Mouse (Mus musculus): Measurements from ENCODE around the gene Zfp710.
"Not testable (repeated sequence)": the region's sequence is repeated elsewhere in the genome, so short reads cannot be mapped to it uniquely, and the experiment has no call there.

The Zfp710 gene

DNA sequence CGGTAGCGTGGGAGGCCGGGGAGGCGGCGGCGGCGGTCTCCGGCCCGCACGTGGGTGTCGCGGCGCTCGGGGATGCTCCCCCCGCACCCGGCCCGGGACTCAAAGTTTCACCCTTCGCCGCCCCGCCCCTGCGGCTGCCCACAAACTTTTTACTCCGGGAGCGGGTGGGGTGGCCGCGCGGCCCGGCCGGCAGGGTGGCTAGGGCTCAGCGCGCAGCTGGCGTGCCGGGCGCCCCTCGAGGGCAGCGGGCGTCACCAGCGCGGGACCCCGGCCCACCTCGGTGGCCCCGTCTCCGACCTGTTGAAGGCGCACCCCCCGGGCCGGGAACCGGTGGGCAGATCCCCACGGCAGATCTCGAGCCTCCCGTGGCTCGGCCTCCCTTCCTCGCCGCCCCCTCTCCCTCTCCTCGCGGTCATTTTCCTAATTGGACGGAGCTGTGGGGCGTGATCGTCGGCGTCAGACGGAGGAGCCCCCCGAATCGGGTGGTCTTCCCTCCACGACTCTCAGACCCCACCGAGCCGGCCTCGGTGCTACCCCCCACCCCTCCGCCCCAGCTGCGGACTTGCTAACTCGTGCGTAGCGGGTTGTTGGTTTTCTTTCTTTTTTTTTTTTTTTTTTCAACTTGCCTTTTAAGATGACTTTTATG, 2.5 kb downstream of the Zfp710 start:
- DNase-seq = peak; percentile 75

GRCm38 (mm10) chr7:80027636-80028417, 3.2 kb downstream of the Zfp710 start:
- DNase-seq = peak; percentile 36

DNA sequence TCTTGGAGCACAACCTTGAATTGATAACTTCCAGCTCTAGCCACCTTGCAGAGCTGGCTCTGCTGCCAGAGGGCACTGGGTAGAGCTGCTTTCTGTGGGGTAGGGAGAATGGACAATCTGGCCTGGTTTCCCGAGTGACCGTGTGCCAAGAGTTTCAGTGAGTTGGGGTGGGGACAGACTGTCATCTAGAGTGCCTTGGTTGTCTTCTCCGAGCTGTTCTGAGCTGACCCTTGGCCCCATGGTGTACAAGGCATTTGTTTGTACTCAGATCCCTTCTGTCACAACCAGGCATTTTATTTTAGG, 3.8 kb downstream of the Zfp710 start:
- DNase-seq = no peak

DNA sequence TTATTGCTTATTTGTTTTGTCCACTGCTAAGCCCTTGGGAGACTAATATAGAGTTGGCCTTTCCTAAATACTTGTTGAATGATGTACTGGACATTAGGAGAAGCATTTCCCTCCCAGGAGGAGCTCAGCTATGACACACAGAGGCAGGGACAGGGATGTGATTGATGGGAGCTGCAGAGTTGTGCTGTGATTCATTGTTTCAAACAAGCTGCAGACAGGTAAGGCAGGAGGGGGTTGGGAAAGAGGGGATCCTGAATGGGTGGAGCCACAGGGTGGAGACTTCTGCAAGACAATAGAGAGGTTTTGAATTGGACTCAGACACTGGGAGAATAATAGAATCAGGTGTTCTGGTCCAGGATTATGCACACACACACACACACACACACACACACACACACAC, 5.4 kb downstream of the Zfp710 start:
- DNase-seq = no peak

DNA sequence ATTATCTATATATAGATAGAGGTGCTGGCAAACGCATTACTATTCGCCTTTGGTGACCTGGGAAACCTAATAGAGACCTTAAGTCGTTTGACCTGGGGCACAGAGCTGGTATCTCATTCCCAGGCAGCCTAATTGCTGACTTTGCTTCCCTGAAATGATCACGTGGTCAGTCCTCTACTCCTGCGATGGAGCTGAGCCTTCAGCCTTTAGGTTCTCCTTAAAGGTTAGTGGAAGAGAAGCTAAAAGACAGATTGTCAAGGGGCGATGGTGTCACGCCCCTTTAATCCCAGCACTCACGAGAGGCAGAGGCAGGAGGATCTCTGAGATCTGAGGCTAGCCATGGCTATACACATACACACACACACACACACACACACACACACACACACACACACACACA, 5.9 kb downstream of the Zfp710 start:
- DNase-seq = no peak

DNA sequence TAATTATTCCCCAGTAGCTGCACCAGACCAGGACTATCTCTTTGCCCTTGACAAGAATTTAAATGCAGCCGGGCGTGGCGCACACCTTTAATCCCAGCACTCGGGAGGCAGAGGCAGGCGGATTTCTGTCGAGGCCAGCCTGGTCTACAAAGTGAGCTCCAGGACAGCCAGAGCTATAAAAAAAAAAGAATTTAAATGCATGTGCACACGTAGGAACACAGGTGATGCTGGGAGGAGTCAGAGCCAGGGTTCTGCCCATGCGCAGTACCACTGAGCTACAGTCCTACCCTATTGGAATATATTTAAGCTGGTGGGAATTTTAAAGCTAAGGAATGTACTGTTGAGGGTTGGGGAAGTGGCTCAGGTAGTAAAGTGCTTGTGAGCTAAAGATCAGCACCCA, 6.4 kb downstream of the Zfp710 start:
- DNase-seq = no peak

DNA sequence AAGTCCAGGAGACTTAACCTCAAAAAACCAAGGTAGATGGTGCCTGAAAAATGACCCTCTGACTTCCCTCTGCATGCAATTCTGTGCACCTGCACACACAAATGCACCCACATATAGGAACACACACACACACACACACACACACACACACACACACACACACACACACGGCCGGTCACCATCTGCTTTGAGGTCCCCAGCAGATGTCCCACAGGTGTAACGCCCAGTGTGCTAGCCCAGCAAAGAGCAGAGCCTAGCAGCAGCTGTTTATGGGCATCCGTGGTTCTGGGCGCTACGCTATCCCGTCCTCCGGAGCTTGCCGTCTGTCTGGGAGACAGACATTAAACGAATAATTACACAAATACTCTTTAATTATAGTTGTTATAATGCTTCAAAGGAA, 6.9 kb downstream of the Zfp710 start:
- DNase-seq = no peak

DNA sequence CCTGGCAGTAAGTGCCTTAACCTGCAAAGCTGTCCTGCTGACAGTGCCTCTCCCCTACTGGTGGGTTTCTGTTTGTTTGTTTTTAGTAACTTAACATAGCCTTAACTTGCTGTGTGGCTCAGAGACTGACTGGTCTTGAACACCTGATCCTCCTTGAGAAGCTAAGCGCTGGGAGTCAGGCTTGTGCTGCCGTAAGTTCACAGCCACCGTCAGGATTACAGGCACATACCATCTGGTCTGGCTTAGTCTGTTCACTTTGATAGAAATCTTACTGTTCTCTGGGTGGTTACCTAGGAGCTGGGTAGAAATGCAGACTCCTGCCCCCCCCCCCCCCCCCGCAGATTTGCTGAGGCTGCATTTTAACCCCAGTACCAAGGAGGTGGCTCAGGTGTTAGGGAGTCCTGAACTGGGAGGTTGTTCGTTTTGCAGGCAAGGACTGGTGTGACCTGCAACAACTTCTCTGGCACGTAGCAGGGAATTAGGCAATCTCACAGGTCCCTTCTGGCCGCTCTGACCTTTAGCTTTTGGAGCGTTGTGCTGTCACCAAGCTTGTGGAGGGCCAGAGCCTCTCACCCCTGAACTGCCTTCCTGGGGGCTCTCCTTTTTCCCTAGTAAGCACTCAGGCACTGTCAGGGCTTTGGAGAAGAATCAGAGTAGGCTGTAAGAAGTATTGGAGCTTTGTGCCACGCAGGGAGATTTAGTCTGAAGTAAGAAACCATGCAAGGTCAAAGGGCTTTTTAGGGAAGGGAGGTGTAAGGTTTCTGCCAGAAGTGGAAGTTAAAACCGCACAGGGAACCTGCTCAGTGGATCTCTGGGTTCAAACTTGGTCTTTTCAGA, 7.8 kb downstream of the Zfp710 start:
- peak; percentile 39 for DNase-seq

DNA sequence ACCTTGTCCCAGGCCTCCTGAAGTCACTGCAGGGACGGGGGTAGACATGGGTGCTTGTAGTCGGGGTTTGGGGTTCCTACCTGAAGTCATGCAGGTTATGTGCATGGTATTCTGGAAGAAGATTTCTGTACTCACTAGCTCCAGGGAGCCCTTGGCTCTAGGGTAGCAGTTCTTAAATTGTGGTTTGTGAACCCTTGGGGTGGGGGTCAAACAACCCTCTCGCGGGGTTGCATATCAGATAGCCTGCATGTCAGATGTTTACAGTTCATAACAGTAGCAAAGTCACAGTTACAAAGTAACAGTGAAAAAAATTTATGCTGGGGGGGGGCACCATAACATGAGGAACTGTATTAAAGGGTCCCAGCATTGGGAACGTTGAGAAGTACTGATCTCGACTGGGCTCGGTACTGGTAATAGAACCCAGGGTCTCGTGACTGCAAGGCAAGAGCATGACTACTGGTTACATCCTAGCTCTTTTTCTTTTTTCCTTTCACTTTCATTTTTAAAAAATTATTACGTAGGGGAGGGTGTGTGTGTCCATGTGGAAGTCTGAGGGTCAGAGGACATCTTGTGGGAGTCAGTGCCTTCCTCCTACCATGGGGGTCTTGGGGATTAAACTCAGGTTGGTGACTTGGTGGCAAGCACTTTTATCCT, 8.6 kb downstream of the Zfp710 start:
- no peak for DNase-seq

DNA sequence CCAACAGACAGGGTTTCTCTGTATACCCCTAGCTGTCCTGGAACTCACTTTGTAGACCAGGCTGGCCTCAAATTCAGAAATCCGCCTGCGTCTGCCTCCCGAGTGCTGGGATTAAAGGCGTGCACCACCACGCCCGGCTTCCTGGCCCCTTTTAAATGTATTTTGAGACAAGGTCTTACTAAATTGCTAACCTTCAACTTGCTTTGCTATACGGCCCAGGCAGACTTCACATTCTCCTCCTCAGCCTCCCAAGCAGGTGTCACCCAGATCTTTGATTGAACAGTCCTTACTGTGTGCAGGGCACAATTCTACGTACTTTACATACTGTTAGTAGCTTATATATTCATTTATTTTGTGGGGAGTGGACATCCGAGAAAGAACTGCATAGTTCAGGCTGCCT, 9.2 kb downstream of the Zfp710 start:
- DNase-seq = no peak

- DNase-seq = no peak
Observed at GRCm38 (mm10) chr7:80035086-80035485, 10.5 kb downstream of the Zfp710 start.

GRCm38 (mm10) chr7:80035748-80036147, 11.1 kb downstream of the Zfp710 start:
- DNase-seq = no peak

- no peak for DNase-seq
Observed at GRCm38 (mm10) chr7:80039699-80040098, 15.1 kb downstream of the Zfp710 start.

GRCm38 (mm10) chr7:80044170-80044569, 19.6 kb downstream of the Zfp710 start:
- DNase-seq = no peak

- DNase-seq = no peak
Observed at GRCm38 (mm10) chr7:80047041-80047440, 22.4 kb downstream of the Zfp710 start.

- DNase-seq = no peak
Observed at GRCm38 (mm10) chr7:80049746-80050145, 25.1 kb downstream of the Zfp710 start.

DNA sequence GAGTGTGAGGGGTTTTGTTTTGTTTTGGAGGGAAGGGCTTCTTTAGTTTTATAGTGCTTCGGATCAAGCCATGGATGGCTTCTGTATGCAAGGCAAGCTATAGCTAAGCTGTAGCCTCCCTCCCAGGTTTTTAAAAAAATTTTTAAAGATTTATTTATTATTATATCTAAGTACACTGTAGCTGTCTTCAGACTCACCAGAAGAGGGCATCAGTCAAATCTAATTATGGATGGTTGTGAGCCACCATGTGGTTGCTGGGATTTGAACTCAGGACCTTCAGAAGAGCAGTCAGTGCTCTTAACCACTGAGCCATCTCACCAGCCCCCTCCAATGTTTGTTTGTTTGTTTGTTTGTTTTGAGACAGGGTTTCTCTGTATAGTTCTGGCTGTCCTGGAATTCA, 25.8 kb downstream of the Zfp710 start:
- not testable (repeated sequence) for DNase-seq

DNA sequence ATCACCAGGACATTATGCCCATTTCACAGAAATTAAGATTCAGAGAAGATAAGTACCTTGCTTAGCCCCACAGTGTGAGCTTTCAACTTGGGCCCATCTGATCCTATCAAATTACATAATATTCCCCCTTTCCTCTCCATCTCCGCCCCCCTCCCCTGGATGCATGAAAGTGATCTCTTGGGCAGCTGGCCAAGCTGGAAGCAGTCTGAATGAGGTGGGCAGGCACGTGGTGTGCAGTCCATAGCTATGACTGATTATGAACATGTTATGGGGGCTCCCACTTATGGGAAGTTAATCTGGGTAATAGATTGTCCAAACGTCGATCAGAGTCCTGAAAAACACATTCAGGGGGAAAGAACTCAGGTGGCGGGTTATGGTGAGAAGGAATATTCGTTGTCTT, 27.2 kb downstream of the Zfp710 start:
- DNase-seq = peak; percentile 77

DNA sequence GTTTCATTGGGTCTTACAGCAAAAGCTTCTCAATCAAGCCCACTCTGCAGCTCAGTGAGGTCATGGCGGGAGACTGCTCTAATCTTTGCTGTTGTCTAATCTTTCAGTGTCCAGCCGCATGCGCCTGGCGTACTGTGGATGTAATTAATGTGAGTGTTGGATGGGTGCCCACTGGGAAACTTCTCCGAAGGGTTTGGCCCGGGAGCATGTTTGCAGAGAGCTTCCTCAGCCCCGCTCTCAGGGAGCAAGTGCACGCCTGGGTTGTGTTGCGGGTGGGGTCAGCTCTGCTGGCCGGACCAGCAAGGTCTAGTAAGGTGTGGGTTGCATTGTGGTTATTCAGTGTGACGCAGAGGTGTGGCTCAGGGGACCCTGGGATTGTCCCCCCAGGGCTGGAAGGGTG, 27.6 kb downstream of the Zfp710 start:
- DNase-seq = peak; percentile 86

- DNase-seq = no peak
Observed at GRCm38 (mm10) chr7:80053147-80053546, 28.5 kb downstream of the Zfp710 start.

- no peak for DNase-seq
Observed at GRCm38 (mm10) chr7:80055781-80056180, 31.2 kb downstream of the Zfp710 start.

GRCm38 (mm10) chr7:80057002-80057691, 32.5 kb downstream of the Zfp710 start:
- no peak for DNase-seq

DNA sequence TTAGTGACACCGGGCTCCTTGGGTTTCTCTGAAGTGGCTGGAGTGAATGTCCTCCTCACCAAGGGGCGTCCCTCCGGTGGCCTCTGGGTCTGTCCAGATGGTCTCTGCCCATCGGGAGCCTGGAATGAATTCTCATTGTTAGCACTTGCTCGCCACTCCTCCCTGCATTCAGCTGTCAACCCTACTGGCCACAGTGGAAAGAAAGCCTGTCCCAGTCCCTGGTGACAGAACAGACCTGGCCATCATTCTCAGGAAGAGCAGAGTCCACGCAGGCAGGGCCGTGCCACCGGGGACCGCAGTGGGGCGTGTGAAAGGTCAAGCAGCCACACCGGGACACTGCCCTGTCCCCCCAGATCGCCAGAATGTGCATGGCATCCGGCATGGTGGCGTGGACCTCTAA, 33.2 kb downstream of the Zfp710 start:
- DNase-seq = peak; percentile 65
